27 mouse cellular contexts compared by ENCODE assay signal in genomic region chr7:24943641-24944040, GRCm38 (mm10). TPM values are rescaled to one million over a fixed set of nuclear protein-coding genes. Genes with fewer than 3 reads are reported as not detected.
DNase-seq lines count a peak whose midpoint lies in the region; ATAC-seq and TF ChIP-seq lines count a peak whose summit lies in the region.
"Had no signal": no experiment of that assay in that cellular context is flagged by ENCODE, and none has a peak within 500 bp of the region (broad histone marks: within the 10 kb centered on the region; RNA-seq: fewer than 3 reads in every experiment).

No protein-coding gene starts in this region.

- H3K4me2 ChIP-seq in forebrain, embryonic 14.5 days (ENCODE audit: low read length): no peak overlapping the region
- no peak overlapping the region for H3K4me2 ChIP-seq in kidney, embryonic 14.5 days (replicated peaks; ENCODE audit: low read depth, low read length)
- peak overlapping the region; percentile 62 for H3K4me2 ChIP-seq in hindbrain, embryonic 14.5 days (replicated peaks)

- no peaks in the 10 kb centered on the region for H3K36me3 ChIP-seq in forebrain, embryonic 10.5 days (replicated peaks)
- no peaks in the 10 kb centered on the region for H3K36me3 ChIP-seq in forebrain, embryonic 14.5 days (ENCODE audit: control insufficient read depth, insufficient read depth, low read length)
- no peaks in the 10 kb centered on the region for H3K36me3 ChIP-seq in kidney, embryonic 14.5 days (ENCODE audit: control insufficient read depth, insufficient read depth, low read length)
- no peaks in the 10 kb centered on the region for H3K36me3 ChIP-seq in E14TG2a.4 (ENCODE audit: insufficient read depth, low read length)
- no peaks in the 10 kb centered on the region for H3K36me3 ChIP-seq in hindbrain, embryonic 14.5 days (replicated peaks; ENCODE audit: control insufficient read depth, insufficient read depth)
- H3K36me3 ChIP-seq: heart, embryonic 12.5 days; kidney, embryonic 15.5 days had no signal

- no peaks in the 10 kb centered on the region for H3K9me3 ChIP-seq in forebrain, embryonic 10.5 days
- no peaks in the 10 kb centered on the region for H3K9me3 ChIP-seq in forebrain, embryonic 14.5 days (replicated peaks; ENCODE audit: control insufficient read depth, low read length)
- H3K9me3 ChIP-seq in kidney, embryonic 14.5 days (ENCODE audit: control insufficient read depth, low read length): no peaks in the 10 kb centered on the region
- no peaks in the 10 kb centered on the region for H3K9me3 ChIP-seq in E14TG2a.4 (ENCODE audit: low read length)
- H3K9me3 ChIP-seq in hindbrain, embryonic 14.5 days (ENCODE audit: control insufficient read depth, low read length): no peaks in the 10 kb centered on the region
- H3K9me3 ChIP-seq: heart, embryonic 12.5 days; kidney, embryonic 15.5 days had no signal

- no peak for ATAC-seq in forebrain, embryonic 14.5 days
- ATAC-seq in kidney, embryonic 14.5 days (ENCODE audit: low FRiP score, low TSS enrichment): no peak
- no peak for ATAC-seq in hindbrain, embryonic 14.5 days (ENCODE audit: low FRiP score)
- ATAC-seq: intestine, postnatal 0 days; lung, postnatal 0 days had no signal

- peak overlapping the region; percentile 53; the same call in 1 of the 2 replicates for H3K4me3 ChIP-seq in forebrain, embryonic 10.5 days
- H3K4me3 ChIP-seq in forebrain, embryonic 14.5 days (ENCODE audit: low read depth, low read length): no peak overlapping the region
- peak overlapping the region; percentile 25 for H3K4me3 ChIP-seq in kidney, embryonic 14.5 days (ENCODE audit: low read length)
- peak overlapping the region; percentile 73 for H3K4me3 ChIP-seq in E14TG2a.4 (replicated peaks; ENCODE audit: low read length)
- peak overlapping the region; percentile 33 for H3K4me3 ChIP-seq in hindbrain, embryonic 14.5 days (replicated peaks; ENCODE audit: low read length)

- 7% methylated on average over 6 of the region's 6 CpGs for WGBS in forebrain, embryonic 10.5 days
- 2% methylated on average over 6 of the region's 6 CpGs for WGBS in forebrain, embryonic 14.5 days
- WGBS in kidney, embryonic 14.5 days: 5% methylated on average over 6 of the region's 6 CpGs
- 6% methylated on average over 6 of the region's 6 CpGs for WGBS in hindbrain, embryonic 14.5 days

- TF ChIP-seq CTCF in E14TG2a.4 (conservative IDR thresholded peaks at IDR 0.05; ENCODE audit: low read length): no peak

- no peak for DNase-seq in forebrain, embryonic 10.5 days (ENCODE audit: extremely low spot score, low spot score)
- no peak for DNase-seq in forebrain, embryonic 14.5 days (ENCODE audit: low spot score)
- DNase-seq in kidney, postnatal 10 days: no peak
- no peak for DNase-seq in hindbrain, embryonic 14.5 days (ENCODE audit: low spot score)
- DNase-seq in adrenal gland, adult 8-10 months: no peak
- DNase-seq in frontal cortex, postnatal 36 days (ENCODE audit: low spot score in 2 of 2): no peak
- DNase-seq: adrenal gland, postnatal 25 days; cerebellum, adult 8-10 months; cerebellum, postnatal 36 days; embryo, embryonic 11 days; gastrocnemius, postnatal 25 days; heart, adult 18-20 months; heart, postnatal 10 days; kidney, postnatal 4 days; liver; right cerebral cortex, postnatal 4 days; thymus, postnatal 14 days had no signal

- no peak overlapping the region for H3K9ac ChIP-seq in forebrain, embryonic 14.5 days (ENCODE audit: low read length)
- H3K9ac ChIP-seq in kidney, embryonic 14.5 days (ENCODE audit: low read depth, low read length): no peak overlapping the region
- H3K9ac ChIP-seq in hindbrain, embryonic 14.5 days: no peak overlapping the region

- peaks cover 100% of the 10 kb centered on the region for H3K27me3 ChIP-seq in forebrain, embryonic 10.5 days (ENCODE audit: poor library complexity, severe bottlenecking)
- H3K27me3 ChIP-seq in forebrain, embryonic 14.5 days (replicated peaks; ENCODE audit: control insufficient read depth, insufficient read depth, low read length): peaks cover 87% of the 10 kb centered on the region
- H3K27me3 ChIP-seq in kidney, embryonic 14.5 days (ENCODE audit: control insufficient read depth, insufficient read depth, low read length): peaks cover 79% of the 10 kb centered on the region
- H3K27me3 ChIP-seq in E14TG2a.4 (ENCODE audit: insufficient read depth, low read length): peaks cover 99% of the 10 kb centered on the region
- H3K27me3 ChIP-seq in hindbrain, embryonic 14.5 days (ENCODE audit: control insufficient read depth, insufficient read depth, low read length): peaks cover 87% of the 10 kb centered on the region

- peaks cover 20% of the 10 kb centered on the region for H3K4me1 ChIP-seq in forebrain, embryonic 10.5 days
- peaks cover 3% of the 10 kb centered on the region; the same call in 1 of the 2 replicates for H3K4me1 ChIP-seq in forebrain, embryonic 14.5 days (ENCODE audit: control insufficient read depth, insufficient read depth, low read length)
- peaks cover 3% of the 10 kb centered on the region; the same call in 1 of the 2 replicates for H3K4me1 ChIP-seq in kidney, embryonic 14.5 days (ENCODE audit: control insufficient read depth, insufficient read depth, low read length)
- peaks cover 64% of the 10 kb centered on the region for H3K4me1 ChIP-seq in E14TG2a.4 (replicated peaks; ENCODE audit: low read depth, low read length)
- no peaks in the 10 kb centered on the region; the same call in 1 of the 2 replicates for H3K4me1 ChIP-seq in hindbrain, embryonic 14.5 days (replicated peaks; ENCODE audit: control insufficient read depth, insufficient read depth, low read length)

- H3K27ac ChIP-seq in forebrain, embryonic 10.5 days: no peak overlapping the region
- H3K27ac ChIP-seq in forebrain, embryonic 14.5 days (ENCODE audit: low read depth, low read length): no peak overlapping the region
- H3K27ac ChIP-seq in kidney, embryonic 14.5 days (ENCODE audit: low read depth, low read length): no peak overlapping the region
- no peak overlapping the region for H3K27ac ChIP-seq in hindbrain, embryonic 14.5 days
- H3K27ac ChIP-seq: kidney, embryonic 15.5 days; macrophage had no signal

RNA-seq across cellular contexts. Expression of gene Gm4881, which starts 0.7 kb away (rescaled TPM):
- not detected in 2 replicates for polyA plus RNA-seq in forebrain, embryonic 10.5 days (2016; fragmentation: Nextera tagmentation; extraction: Ambion mirVana)
- 0.70 and 1.1 TPM in 2 replicates for polyA plus RNA-seq in forebrain, embryonic 14.5 days (2014; fragmentation: Nextera tagmentation; extraction: Ambion mirVana)
- not detected in 2 replicates for polyA plus RNA-seq in kidney, embryonic 14.5 days (2014; fragmentation: Nextera tagmentation; extraction: Ambion mirVana)
- 5.9 and 6.6 TPM in 2 replicates for polyA plus RNA-seq in hindbrain, embryonic 14.5 days (2014; fragmentation: Nextera tagmentation; extraction: Ambion mirVana)
- total RNA-seq in adrenal gland, adult 8-10 months (2022): not detected
- total RNA-seq: adrenal gland, postnatal 25 days; gastrocnemius, postnatal 25 days; heart, adult 18-20 months; heart, postnatal 10 days; left cerebral cortex, postnatal 25 days had no signal
- polyA plus RNA-seq: heart, embryonic 12.5 days; intestine, postnatal 0 days; kidney, embryonic 15.5 days; liver, embryonic 16.5 days; lung, postnatal 0 days; macrophage; stomach, embryonic 14.5 days had no signal

RNA-seq across cellular contexts. Expression of gene Rabac1, which starts 28.9 kb away (rescaled TPM):
- polyA plus RNA-seq in forebrain, embryonic 10.5 days (2016; fragmentation: Nextera tagmentation; extraction: Ambion mirVana): 73.1 and 73.7 TPM in 2 replicates
- polyA plus RNA-seq in forebrain, embryonic 14.5 days (2014; fragmentation: Nextera tagmentation; extraction: Ambion mirVana): 240 and 248 TPM in 2 replicates
- polyA plus RNA-seq in kidney, embryonic 14.5 days (2014; fragmentation: Nextera tagmentation; extraction: Ambion mirVana): 129 and 144 TPM in 2 replicates
- polyA plus RNA-seq in hindbrain, embryonic 14.5 days (2014; fragmentation: Nextera tagmentation; extraction: Ambion mirVana): 331 and 332 TPM in 2 replicates
- 100 to 1,000 TPM; 343 to 403 (median 360) TPM for total RNA-seq in adrenal gland, adult 8-10 months (2022)

RNA-seq across cellular contexts. Expression of gene Arhgef1, which starts 40.9 kb away (rescaled TPM):
- polyA plus RNA-seq in forebrain, embryonic 10.5 days (2016; fragmentation: Nextera tagmentation; extraction: Ambion mirVana): 58.2 and 59.2 TPM in 2 replicates
- 26.9 and 41.3 TPM in 2 replicates for polyA plus RNA-seq in forebrain, embryonic 14.5 days (2014; fragmentation: Nextera tagmentation; extraction: Ambion mirVana)
- polyA plus RNA-seq in kidney, embryonic 14.5 days (2014; fragmentation: Nextera tagmentation; extraction: Ambion mirVana): 67.5 and 91.2 TPM in 2 replicates
- 58.4 and 58.6 TPM in 2 replicates for polyA plus RNA-seq in hindbrain, embryonic 14.5 days (2014; fragmentation: Nextera tagmentation; extraction: Ambion mirVana)
- 100 to 1,000 TPM in 2 of 4 experiments, 10 to 100 TPM in 2; 70.6 to 172 (median 113) TPM for total RNA-seq in adrenal gland, adult 8-10 months (2022)

RNA-seq across cellular contexts. Expression of gene Cd79a, which starts 46.5 kb away (rescaled TPM):
- polyA plus RNA-seq in forebrain, embryonic 10.5 days (2016; fragmentation: Nextera tagmentation; extraction: Ambion mirVana): 0.25 and 0.55 TPM in 2 replicates
- polyA plus RNA-seq in forebrain, embryonic 14.5 days (2014; fragmentation: Nextera tagmentation; extraction: Ambion mirVana): not detected in 2 replicates
- polyA plus RNA-seq in kidney, embryonic 14.5 days (2014; fragmentation: Nextera tagmentation; extraction: Ambion mirVana): 1.5 and 1.6 TPM in 2 replicates
- polyA plus RNA-seq in hindbrain, embryonic 14.5 days (2014; fragmentation: Nextera tagmentation; extraction: Ambion mirVana): 0.13 and 0.33 TPM in 2 replicates
- total RNA-seq in adrenal gland, adult 8-10 months (2022): 1 to 10 TPM in 2 of 4 experiments, under 1 TPM in 2; 0.44 to 2.1 (median 1.2) TPM

RNA-seq across cellular contexts. Expression of gene Rps19, which starts 59.5 kb away (rescaled TPM):
- 2,087 and 2,135 TPM in 2 replicates for polyA plus RNA-seq in forebrain, embryonic 10.5 days (2016; fragmentation: Nextera tagmentation; extraction: Ambion mirVana)
- polyA plus RNA-seq in forebrain, embryonic 14.5 days (2014; fragmentation: Nextera tagmentation; extraction: Ambion mirVana): 1,541 and 2,138 TPM in 2 replicates
- 2,731 and 3,572 TPM in 2 replicates for polyA plus RNA-seq in kidney, embryonic 14.5 days (2014; fragmentation: Nextera tagmentation; extraction: Ambion mirVana)
- polyA plus RNA-seq in hindbrain, embryonic 14.5 days (2014; fragmentation: Nextera tagmentation; extraction: Ambion mirVana): 1,197 and 1,586 TPM in 2 replicates
- total RNA-seq in adrenal gland, adult 8-10 months (2022): 1,000 to 10,000 TPM in 3 of 4 experiments, 100 to 1,000 TPM in 1; 823 to 1,088 (median 1,017) TPM
